Mouse (Mus musculus) heart, postnatal 0 days (tissue): Measurements from ENCODE around the gene Fbxo44.

ENCODE experiments used
- CTCF ChIP-seq: IDR thresholded peaks from 2 replicates; pipeline ENCODE4 v1.5.1; 2016; ENCODE audit warnings: antibody characterized with exemption, control low read depth, low read depth
- EP300 ChIP-seq: IDR thresholded peaks from 2 replicates; pipeline ENCODE4 v1.6.1; 2016; ENCODE audit warnings: antibody characterized with exemption, low read depth

GRCm38 (mm10) chr4:148160436-148161390 lies at the start of gene Fbxo44, which contains the start of gene Fbxo2:
- no peak for TF ChIP-seq CTCF
- no peak for TF ChIP-seq EP300
